Mouse (Mus musculus) frontal cortex, adult 2 months (tissue): ENCODE results near the gene Erp29. TPM values are rescaled to one million over a fixed set of nuclear protein-coding genes. Genes with fewer than 3 reads are reported as not detected.

ENCODE experiments used
- DNase-seq, 2 experiments: peaks; one replicate each; pipeline ENCODE4 v3.0.0; 2022; ENCODE audit warnings: low spot score in 1 of 2; ENCODE audit errors: extremely low spot score in 1 of 2
- polyA plus RNA-seq: library from polyadenylated mRNA; depleted of rRNA; stranded (reverse); fragments of >200 nt; gene quantifications from 2 replicates; pipeline ENCODE4 v1.2.3, GENCODE M21; 2012

Gene Erp29
- polyA plus RNA-seq, 1 experiment: 116 TPM

- DNase-seq: no peak
Measured at GRCm38 (mm10) chr5:121451203-121451602, 1.1 kb downstream of the Erp29 start.

DNA sequence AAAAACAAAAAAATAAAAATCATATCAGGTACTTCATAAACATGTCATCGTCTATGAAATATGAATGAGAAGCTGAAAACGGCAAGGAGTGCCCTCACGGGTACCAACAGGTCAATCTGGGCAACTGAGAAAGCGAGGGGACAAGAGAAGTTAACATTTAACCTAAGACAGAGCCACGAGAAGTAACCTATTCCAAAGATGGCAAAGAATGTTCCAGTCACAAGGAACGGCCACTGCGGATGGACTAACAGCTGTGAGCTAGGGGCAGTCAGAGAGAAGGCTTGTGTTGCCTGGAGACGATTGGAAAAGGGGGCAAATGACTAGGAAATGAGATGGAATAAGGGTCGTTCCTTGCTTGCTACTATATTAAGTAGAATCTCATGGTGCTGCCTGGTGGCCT lies 1.8 kb downstream of the Erp29 start:
- no peak for DNase-seq

DNA sequence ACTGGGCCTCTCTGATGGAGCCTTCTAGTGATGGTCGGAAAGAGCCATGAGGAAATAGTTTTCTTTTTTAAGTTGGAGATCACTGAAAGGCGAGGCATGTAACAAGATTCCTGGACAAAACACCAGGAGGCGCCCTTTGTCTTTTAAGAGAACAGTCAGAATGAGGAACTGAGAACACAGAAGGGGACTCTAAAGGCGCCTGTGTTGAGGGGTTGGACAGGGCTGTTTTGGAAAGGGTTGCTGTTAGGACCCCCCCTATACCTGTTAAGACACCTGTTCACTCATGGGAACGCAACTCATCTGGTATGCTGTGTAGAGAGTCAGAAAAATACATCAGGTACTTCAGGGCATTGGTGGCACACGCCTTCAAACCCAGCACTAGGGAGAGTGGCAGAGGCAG lies 2.3 kb downstream of the Erp29 start:
- DNase-seq: peak in 1 of 2 experiments; percentile 50

DNA sequence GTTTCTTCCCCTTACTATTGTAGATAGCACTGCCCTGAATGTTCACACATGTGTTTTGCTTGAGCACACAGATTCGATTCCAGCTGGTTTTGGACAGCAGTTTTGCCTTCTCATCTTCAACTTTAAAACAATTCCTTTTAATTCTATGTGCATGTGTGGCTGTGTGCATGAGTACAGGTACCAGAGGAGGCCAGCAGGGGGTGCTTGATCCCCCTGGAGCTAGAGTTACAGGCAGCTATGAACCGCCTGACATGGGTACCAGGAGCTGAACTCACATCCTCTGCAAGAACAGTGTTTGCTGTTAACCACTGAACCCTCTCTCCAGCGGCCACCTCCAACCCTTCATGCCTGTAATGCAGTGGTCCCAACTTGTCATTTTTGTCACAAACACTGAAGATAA lies 3.9 kb downstream of the Erp29 start:
- no peak for DNase-seq

DNA sequence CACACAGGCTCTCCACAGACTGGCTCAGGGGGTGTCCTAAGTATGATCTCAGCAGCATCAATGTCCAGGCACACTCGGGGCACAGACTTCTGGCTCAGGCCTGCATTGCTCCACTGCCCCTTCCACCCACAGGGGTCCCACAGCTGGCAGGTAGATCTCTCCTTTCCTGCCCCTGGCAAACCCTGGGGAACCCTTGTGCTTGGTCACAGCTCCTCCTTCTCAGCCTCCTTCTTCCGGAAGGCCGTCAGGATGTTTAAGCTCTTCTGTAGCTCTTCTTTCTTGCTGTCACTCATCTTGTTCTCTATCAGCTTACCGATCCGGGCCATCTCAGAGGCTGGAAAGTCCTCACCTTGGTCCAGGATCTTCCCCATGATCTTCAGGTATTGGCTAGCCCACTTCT lies 7.4 kb downstream of the Erp29 start:
- no peak for DNase-seq

DNA sequence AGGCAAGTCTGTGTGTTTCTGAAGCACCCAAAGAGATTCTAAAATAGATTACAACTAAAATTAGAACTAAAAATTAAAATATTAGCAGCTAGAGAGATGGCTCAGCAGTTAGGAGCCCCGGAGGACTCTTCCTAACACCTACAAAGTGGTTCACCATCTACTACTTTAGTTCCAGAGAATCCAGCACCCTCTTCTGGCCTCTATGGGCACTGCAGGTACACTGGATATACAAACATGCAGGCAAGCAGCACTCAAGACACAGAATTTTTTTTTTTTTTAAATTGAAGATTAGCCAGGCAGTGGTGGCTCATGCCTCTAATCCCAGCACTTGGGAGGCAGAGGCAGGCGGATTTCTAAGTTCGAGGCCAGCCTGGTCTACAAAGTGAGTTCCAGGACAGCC lies 8.8 kb downstream of the Erp29 start:
- peak in 1 of 2 experiments; percentile 68 for DNase-seq

- DNase-seq: no peak
Measured at GRCm38 (mm10) chr5:121438756-121439155, 13.6 kb downstream of the Erp29 start.

DNA sequence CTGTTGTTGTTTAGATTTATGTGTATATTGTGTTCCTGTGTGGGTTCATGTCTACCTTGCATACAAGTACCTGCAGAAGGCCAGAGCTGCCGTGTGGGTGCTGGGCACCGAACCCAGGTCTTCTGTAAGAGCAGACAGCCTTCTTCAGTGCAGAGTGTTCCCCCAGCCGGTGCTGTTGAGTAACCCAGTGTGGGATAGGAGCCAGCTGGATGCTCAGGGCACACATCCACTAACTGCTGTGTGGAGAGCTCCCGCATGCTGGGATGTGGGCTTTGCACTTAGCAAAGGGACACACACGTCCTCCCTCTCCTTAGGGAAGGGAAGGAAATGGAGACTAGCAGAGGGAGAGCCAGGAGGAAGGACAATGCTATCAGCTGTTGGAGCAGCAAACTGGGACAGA lies 14.2 kb downstream of the Erp29 start:
- no peak for DNase-seq

DNA sequence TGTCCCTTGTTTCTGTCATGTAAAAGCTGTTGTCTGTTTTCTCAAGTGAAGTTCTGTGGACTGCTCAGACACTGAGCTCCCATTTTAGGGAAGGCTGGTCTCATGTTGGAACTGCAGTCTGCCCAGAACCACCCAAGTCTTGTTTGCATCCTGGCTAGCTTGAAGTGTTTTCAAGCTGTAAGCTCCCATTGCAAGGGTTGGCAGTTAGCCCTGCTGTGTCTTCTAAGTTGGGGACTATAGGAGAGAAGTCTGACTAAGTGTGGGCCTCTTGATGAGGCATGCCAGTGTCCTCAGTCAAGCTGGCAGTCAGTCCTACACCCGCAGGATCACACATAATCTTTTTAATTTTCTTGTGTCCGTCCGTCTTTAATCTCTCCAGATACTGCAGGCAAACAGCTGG lies 23.4 kb downstream of the Erp29 start:
- peak in 1 of 2 experiments; percentile 57 for DNase-seq

DNA sequence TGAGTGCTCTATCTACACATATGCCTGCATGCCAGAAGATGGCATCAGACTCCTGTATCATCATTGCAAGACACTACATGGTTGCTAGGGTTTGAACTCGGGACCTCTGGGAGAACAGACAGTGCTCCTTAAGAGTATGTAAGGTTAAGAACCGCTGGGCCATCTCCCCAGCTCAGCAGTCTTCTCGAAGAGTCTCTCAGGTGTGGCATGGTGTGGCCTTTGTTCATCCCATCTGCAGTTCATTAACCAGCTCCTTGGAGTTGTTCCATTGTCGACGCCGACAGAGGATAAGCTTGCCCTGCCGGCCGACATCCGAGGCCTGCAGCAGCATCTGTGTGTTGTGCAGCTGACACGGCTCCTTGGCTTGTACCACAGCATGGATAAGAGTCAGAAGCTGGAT lies 29.0 kb downstream of the Erp29 start:
- no peak for DNase-seq

GRCm38 (mm10) chr5:121422787-121423186 lies 29.5 kb downstream of the Erp29 start:
- peak in 1 of 2 experiments; percentile 53 for DNase-seq

GRCm38 (mm10) chr5:121420721-121421120 lies 31.6 kb downstream of the Erp29 start:
- DNase-seq: no peak

GRCm38 (mm10) chr5:121410975-121411374 lies 41.3 kb downstream of the Erp29 start:
- DNase-seq: no peak

GRCm38 (mm10) chr5:121407856-121408255 lies 44.5 kb downstream of the Erp29 start:
- no peak for DNase-seq

GRCm38 (mm10) chr5:121400849-121401248 lies 51.5 kb downstream of the Erp29 start:
- DNase-seq: no peak

DNA sequence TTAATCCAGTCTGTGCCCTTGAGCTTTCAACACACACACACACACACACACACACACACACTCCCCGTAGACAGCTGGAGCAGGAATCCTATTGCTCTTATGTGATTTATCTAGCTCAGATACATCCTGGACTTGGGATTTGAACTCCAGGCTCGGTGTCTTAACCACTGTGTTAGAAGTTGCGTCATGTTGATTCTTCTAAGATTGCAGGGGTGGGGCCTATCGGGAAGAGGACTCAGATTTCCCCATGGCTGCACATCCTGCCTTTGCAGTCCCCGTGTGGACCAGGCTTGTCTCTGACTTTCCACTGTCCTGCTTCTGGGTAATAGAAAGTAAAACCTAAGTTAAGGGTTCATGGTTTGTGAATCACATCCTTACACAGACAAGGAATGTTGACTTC lies 52.2 kb downstream of the Erp29 start:
- DNase-seq: no peak

GRCm38 (mm10) chr5:121399540-121399939 lies 52.8 kb downstream of the Erp29 start:
- DNase-seq: no peak

DNA sequence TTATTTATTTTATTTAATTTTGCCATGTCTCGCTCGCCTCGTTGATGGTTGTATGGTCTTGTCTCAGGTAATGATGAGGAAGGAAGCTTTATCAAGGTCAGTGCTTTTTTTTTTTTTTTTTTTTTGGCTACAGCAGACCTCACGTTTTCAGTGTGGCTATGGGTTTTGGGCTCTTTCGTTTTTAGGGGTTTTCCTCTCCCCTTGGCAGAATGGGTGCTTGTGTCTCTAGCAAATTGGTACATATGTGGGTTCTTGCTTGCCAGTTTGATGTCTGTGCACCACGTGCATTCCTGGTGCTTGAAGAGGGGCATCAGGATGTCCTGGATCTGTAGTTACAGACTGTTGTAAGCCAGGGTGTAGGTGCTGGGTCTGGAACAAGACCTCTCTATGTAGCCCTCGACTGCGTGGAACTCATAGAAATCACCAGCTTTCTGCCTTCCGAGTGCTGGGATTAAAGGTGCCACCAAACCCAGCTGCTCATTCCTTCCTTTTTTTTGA lies 53.3 kb downstream of the Erp29 start:
- no peak for DNase-seq

GRCm38 (mm10) chr5:121398146-121398964 lies 54.0 kb downstream of the Erp29 start:
- DNase-seq: peak in 1 of 2 experiments; percentile 31

DNA sequence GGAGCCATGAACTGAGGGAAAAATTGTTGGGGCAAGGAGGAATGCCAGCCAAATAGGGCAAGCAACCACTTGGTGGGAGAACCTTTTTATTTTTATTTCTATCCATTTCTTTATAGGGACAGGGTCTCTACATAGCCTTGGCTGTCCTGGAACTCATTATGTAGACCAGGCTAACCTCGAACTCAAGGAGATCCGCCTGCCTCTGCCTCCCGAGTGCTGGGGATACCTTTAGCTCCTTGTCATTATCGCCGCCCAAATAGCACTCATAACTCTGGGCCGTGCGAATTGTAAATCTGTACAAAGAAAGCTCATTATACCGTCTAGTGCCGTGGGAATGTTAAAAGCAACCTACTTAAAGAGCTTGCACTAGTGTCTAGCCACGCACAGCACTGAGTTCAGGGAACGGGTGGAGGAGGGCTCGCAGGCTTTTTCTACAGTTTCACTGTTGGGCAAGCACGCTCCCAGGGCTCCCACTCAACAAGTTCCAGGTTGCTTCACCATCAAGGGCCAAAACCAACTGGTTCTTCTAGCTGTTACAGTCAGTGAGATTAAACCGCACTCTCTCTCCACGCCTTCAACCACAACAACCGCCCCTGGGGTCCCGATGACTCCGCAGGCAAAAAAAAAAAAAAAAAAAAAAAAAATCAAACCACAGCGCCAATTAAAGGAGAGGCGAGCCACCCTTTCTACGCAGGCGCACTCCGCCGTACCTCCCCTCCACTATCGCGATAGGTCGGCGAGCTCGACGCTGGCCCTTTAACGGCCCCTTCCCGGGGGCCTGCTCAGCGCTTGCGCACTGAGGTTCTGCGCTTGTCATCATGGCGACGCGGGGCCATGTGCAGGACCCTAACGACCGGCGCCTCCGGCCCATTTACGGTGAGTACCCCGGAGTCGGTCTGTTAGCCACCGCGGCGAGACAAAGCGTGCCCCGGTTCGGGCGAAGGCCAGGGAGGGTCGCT lies 54.8 kb downstream of the Erp29 start, which contains the start of gene Naa25:
Gene Naa25, plus strand, starts transcription at position 750 of the 959 bp plus-strand sequence.
- peak; percentile 86 to 95 for DNase-seq

- DNase-seq: no peak
Measured at GRCm38 (mm10) chr5:121395621-121396020, 56.7 kb downstream of the Erp29 start.
